Mouse (Mus musculus) kidney, adult 2 months (tissue): ENCODE measurements at regions not wholly inside any gene's neighbourhood (a gene's known extent, or its start where the extent isn't known, plus 50 kb on each side); places are given as distances from the start of the nearest gene placed in this dataset.

ENCODE experiments used
- DNase-seq: peaks from one replicate; pipeline ENCODE4 v3.0.0; 2021
- H3K27ac ChIP-seq: fragments of 200-500 bp; 2 replicates; pipeline ENCODE4 v1.5.1; 2012; ENCODE audit warnings: low read depth, low read length, control low read depth, inconsistent platforms; ENCODE audit not compliant: insufficient read depth
- H3K27me3 ChIP-seq: fragments of 200-500 bp; replicated peaks from 2 replicates; pipeline ENCODE4 v1.6.1; 2012; ENCODE audit warnings: mild to moderate bottlenecking, moderate library complexity, low read length, inconsistent platforms; ENCODE audit not compliant: control insufficient read depth, insufficient read depth
- H3K36me3 ChIP-seq: fragments of 200-500 bp; 2 replicates; pipeline ENCODE4 v1.6.1; 2012; ENCODE audit warnings: mild to moderate bottlenecking, moderate library complexity, low read length, inconsistent platforms; ENCODE audit not compliant: control insufficient read depth, insufficient read depth
- H3K4me1 ChIP-seq: fragments of 200-500 bp; 2 replicates; pipeline ENCODE4 v1.6.1; 2011; ENCODE audit warnings: low read length; ENCODE audit not compliant: control insufficient read depth, insufficient read depth
- H3K4me3 ChIP-seq: fragments of 200-500 bp; 2 replicates; pipeline ENCODE4 v1.5.1; 2011; ENCODE audit warnings: mild to moderate bottlenecking, low read depth, low read length, control low read depth; ENCODE audit not compliant: insufficient read depth
- CTCF ChIP-seq: fragments of 200-500 bp; conservative IDR thresholded peaks from 2 replicates; pipeline ENCODE4 v1.5.1; 2011; ENCODE audit warnings: low read depth, mild to moderate bottlenecking, control low read depth, low read length, moderate library complexity, mixed read lengths; ENCODE audit not compliant: insufficient read depth, insufficient read length
- POLR2A ChIP-seq: fragments of 200-500 bp; IDR thresholded peaks from one replicate; pipeline ENCODE4 v1.6.1; 2011; ENCODE audit warnings: low read depth, low read length, control low read depth
- WGBS: fragments of 180-500 bp; shearing (Covaris S2); methylation state at CpG from one replicate; pipeline ENCODE4 v1.1.7; 2018; 5-methylcytosine and 5-hydroxymethylcytosine counted together

DNA sequence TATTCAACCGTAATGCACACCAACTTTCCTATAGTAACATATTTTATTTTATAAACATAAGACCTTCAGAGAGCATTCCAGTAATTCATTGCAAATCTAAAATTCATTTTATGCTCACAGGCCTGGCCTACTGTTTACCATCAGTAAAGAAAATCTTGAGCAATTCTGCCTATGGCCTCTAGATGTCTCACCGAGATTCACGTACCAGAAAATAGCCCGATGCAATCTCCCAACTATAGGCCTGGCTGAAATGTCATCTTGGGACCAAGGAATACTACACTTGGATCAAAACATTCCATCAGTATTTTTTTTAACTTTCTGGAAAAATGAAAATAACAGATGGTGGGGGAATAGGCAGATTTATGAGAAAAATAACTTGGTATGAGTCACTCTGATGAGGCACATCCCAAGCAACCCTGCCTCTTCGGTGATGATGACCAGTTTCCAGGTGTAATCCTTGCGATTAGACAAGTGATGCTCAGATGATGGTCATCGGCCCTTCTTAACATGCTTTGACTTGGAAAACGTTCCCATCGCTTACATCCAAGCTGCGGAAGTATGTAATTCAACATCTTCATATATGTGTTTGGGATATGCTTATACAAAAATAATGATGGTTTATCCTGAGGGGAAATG is 439.9 kb downstream of the Nyap2 start:
- no peaks in the 10 kb centered on the region for H3K36me3 ChIP-seq
- no peaks in the 10 kb centered on the region for H3K4me1 ChIP-seq
- 59% methylated on average over 10 of the region's 10 CpGs for WGBS
- H3K27ac ChIP-seq, result no peak overlapping the region
- H3K4me3 ChIP-seq, result no peak overlapping the region
- DNase-seq, result peak; percentile 44
- TF ChIP-seq CTCF (peak; percentile 29; the same call in 1 of the 2 replicates), POLR2A (no peak)
- H3K27me3 ChIP-seq, result no peaks in the 10 kb centered on the region

DNA sequence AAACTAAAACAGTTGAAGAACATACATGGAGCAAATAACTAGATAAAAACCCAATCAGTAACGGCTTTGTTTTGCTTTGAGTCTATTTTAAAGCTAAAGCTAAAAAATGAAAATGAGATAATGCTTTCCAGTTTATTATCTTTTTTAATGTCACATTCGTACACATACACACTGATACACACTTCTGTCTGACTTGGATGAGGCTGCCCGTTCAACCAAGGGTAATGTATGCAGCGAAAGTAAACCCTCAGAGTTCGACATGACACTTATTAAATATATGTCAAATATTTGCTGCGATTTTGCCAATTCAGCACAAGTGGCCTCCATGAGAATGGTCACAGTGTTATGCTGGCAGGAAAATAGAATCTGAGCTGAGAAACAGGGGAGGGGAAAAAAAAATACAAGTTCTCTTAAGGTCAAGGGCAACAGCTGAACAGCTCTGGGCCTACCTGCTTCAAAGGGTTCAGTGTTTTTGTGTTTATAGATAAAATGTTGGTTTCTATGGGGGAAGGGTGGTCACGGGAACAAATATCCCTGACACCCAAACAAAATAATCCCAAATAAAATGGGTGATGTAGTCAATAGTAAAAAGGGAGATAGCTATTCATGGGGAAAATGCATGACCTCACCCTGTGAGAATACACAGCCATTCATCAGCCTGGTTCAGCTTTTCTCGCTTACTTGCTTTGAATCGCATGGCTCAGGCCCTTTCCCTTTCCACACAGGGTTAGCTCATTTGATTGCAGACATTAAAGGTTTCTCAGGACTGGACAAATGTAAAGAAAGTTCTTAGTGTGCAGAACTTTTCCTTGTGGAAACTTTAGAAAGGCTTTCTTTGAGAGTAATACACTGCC is 443.9 kb downstream of the Nyap2 start:
- H3K4me3 ChIP-seq, result no peak overlapping the region
- TF ChIP-seq POLR2A, result no peak
- no peak for TF ChIP-seq CTCF
- H3K4me1 ChIP-seq, result no peaks in the 10 kb centered on the region
- DNase-seq, result no peak
- H3K27me3 ChIP-seq, result no peaks in the 10 kb centered on the region
- H3K36me3 ChIP-seq, result no peaks in the 10 kb centered on the region
- H3K27ac ChIP-seq, result no peak overlapping the region
- WGBS, result 83% methylated on average over 9 of the region's 9 CpGs

DNA sequence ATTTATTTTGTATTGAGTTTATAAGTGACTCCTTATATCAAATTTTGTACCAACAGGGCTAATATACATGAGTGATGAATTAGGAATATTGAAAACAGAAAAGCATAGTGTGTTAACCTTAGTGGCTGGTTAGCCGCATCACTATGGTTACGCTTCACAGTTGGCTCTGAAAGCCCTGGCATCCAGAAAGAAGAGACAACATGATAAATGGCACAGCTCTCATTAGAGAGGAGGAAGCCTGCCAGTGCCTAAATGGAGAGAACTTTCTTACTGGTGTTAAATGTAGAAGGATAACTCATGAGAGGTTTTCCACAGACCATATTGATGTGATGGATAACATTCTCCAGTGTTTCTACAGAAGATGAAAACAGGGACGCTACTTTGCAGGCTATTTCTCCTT is 446.2 kb downstream of the Nyap2 start:
- no peak overlapping the region for H3K4me3 ChIP-seq
- TF ChIP-seq CTCF (no peak), POLR2A (no peak)
- no peak for DNase-seq
- 92% methylated on average over 3 of the region's 3 CpGs for WGBS
- H3K36me3 ChIP-seq, result no peaks in the 10 kb centered on the region
- H3K4me1 ChIP-seq, result no peaks in the 10 kb centered on the region
- no peak overlapping the region for H3K27ac ChIP-seq
- no peaks in the 10 kb centered on the region for H3K27me3 ChIP-seq

DNA sequence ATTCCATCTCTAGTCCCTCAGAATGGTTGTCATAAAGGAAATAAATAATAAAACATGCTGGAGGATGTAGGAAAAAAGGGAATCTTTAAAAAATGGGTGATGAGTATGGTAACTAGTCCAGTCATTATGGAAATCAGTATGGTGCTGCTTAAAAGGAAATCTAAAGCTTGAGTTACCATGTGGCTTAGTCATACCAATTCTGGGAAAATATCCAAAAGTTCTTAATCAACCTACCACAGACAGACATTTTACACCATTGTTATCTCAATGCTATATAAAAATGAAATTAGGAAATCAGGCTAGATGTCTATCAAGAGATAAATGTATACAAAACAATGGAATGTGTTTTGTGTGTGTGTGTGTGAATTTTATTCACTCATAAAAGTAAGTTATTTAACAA is 449.1 kb downstream of the Nyap2 start:
- Histone ChIP-seq H3K4me3 (no peak overlapping the region), H3K36me3 (no peaks in the 10 kb centered on the region), H3K27me3 (no peaks in the 10 kb centered on the region), H3K27ac (no peak overlapping the region), H3K4me1 (no peaks in the 10 kb centered on the region)
- DNase-seq, result no peak
- TF ChIP-seq POLR2A, result no peak
- TF ChIP-seq CTCF, result no peak

DNA sequence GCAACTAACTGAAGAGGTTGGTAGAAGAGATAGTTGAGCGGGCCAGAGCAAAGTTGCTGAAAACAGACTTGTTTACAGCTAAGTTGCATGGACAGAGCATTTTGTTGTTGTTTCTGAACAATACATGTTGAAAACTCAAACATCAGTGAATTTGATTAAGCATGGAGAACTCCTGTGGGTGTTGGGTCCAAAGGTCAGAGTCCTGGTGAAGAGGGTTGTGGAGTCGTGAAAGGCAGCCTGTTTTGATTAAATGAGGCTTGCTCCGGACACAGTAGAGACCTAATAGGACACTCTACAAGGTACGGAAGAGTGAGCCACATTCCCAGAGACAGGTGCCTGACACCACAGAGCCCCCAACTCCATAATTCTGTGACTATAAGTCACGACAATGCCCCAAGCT is 461.1 kb downstream of the Nyap2 start:
- WGBS, result 53% methylated on average over 5 of the region's 5 CpGs
- H3K4me1 ChIP-seq, result no peaks in the 10 kb centered on the region; the same call in 1 of the 2 replicates

DNA sequence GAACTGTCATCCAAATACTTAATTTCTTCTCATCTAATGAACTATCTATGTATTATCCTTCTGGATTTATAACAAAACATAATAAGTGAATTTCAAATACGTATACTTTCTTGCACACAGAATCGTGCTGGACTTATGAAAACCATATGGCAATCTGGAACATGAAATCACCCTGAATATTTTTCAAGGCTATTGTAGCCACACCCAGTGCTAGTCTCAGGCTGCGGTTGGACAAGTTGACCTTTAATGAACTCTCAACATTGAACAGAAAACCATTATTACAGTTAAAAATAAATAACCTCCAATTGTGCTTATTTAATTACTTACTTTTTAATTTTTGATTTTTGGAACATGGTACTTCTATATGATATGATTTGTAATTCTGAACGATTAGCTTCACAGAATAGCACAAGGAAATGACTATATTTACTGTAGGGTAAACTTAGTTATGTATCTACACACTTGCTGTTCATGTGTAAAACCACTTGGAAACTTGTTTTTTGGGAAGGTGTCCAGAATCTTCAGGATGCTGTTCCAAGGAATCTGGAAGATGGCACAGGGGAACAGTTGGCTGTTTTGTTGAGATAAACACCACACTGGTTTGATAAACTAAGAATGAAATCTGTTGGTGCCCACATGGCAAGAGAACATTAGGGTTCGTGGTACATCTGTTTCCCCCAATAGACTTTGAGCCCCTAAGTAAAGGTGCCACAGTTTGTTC is 463.0 kb downstream of the Nyap2 start:
- no peaks in the 10 kb centered on the region for H3K36me3 ChIP-seq
- no peaks in the 10 kb centered on the region; the same call in 1 of the 2 replicates for H3K4me1 ChIP-seq
- no peak overlapping the region for H3K27ac ChIP-seq
- no peak overlapping the region for H3K4me3 ChIP-seq
- TF ChIP-seq CTCF, result no peak
- no peak for TF ChIP-seq POLR2A
- no peaks in the 10 kb centered on the region for H3K27me3 ChIP-seq
- WGBS, result 78% methylated on average over 5 of the region's 5 CpGs
- no peak for DNase-seq

More for the DNA sequence above, 461.1 kb downstream of the Nyap2 start:
- peak; percentile 69 for DNase-seq
- Histone ChIP-seq H3K27me3 (no peaks in the 10 kb centered on the region), H3K4me3 (no peak overlapping the region), H3K27ac (no peak overlapping the region), H3K36me3 (no peaks in the 10 kb centered on the region)
- TF ChIP-seq POLR2A (no peak), CTCF (no peak)

DNA sequence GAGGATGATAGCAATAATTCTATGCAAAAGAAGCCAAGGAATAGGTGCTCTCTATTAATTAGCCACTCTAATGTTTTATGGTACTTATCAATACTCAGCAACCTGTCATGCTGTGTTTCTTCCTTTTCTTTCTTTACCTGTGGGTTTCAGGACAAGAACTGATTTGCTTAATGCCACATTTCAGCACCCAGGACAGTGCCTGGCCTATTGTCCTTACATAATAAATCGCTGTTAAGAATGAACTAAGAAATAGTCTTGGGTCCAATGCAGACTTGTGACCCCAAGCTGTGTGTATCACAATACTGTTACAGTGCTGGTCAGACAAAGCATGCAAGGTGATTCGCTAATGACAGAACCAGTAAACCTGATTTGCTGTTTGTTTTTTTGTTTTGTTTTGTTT is 472.2 kb downstream of the Nyap2 start:
- DNase-seq, result no peak
- 61% methylated on average over 2 of the region's 2 CpGs for WGBS
- Histone ChIP-seq H3K27me3 (no peaks in the 10 kb centered on the region), H3K4me1 (no peaks in the 10 kb centered on the region), H3K36me3 (no peaks in the 10 kb centered on the region), H3K27ac (no peak overlapping the region), H3K4me3 (no peak overlapping the region)
- TF ChIP-seq POLR2A (no peak), CTCF (no peak)
